Mouse (Mus musculus) ES-E14 (cell line): ENCODE measurements around the gene Qpctl.
A peak's percentile ranks its signal among the peaks of the same experiment; 100 is the strongest.

Experiments used
- CHD2 ChIP-seq: IDR thresholded peaks from 2 replicates; pipeline ENCODE4 v1.6.1; 2014; ENCODE audit warnings: mild to moderate bottlenecking, low read depth, low read length, inconsistent platforms
- HCFC1 ChIP-seq: IDR thresholded peaks from 2 replicates; pipeline ENCODE4 v1.6.1; 2012; ENCODE audit warnings: low read length, inconsistent platforms, borderline replicate concordance; ENCODE audit not compliant: insufficient read depth
- MAFK ChIP-seq: IDR thresholded peaks from 2 replicates; pipeline ENCODE4 v1.6.1; 2014; ENCODE audit warnings: mild to moderate bottlenecking, low read depth, low read length, inconsistent platforms; ENCODE audit not compliant: insufficient read depth
- ZC3H11A ChIP-seq: IDR thresholded peaks from 2 replicates; pipeline ENCODE4 v1.6.1; 2012; ENCODE audit warnings: low read depth, mild to moderate bottlenecking, inconsistent platforms, low read length, borderline replicate concordance
- ZNF384 ChIP-seq: IDR thresholded peaks from 2 replicates; pipeline ENCODE4 v1.6.1; 2012; ENCODE audit warnings: low read depth, low read length, inconsistent platforms

- TF ChIP-seq CHD2 (no peak), HCFC1 (no peak), MAFK (no peak), ZC3H11A (0 out of 2 replicates have a peak, but pooled peaks have one; percentile 23), ZNF384 (no peak)
Observed at GRCm38 (mm10) chr7:19197985-19198384, 48.9 kb upstream of the Qpctl start.
